Mouse (Mus musculus): ENCODE data around the gene Alox12. TPM values are rescaled to one million over a fixed set of nuclear protein-coding genes. Genes with fewer than 3 reads are reported as not detected.

Gene Alox12
- polyA plus RNA-seq, 1 experiment from 2014 or later, result 5.8 TPM

DNA sequence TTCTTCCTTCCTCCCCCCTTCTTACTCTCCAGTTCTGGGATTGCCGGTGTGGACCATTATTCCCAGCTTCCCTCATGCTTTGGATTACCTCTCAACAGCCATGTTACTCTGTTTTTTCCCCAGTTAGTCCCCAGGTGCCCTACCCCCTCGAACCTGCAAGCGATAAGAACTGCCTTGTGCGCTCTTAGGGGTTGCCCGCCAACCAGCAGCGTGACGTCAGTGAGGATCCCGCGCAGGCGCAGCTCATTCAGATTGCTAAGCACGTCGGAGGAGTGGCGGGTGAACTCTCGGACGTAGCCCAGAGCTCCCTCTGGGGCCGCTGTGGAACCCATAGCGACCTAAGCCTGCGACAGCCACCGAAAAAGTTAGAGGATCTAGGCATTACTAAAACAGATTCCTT, 26.3 kb downstream of the Alox12 start:
- ATAC-seq (ENCODE audit: low read depth) (no peak), DNase-seq (ENCODE audit: low spot score) (peak; percentile 78)
- Histone ChIP-seq H3K4me3 (ENCODE audit: low read depth, low read length) (peak overlapping the region; percentile 29), H3K27ac (replicated peaks; ENCODE audit: low read depth, low read length) (no peak overlapping the region; the same call in 1 of the 2 replicates), H3K9me3 (ENCODE audit: control insufficient read depth, low read length) (no peaks in the 10 kb centered on the region), H3K36me3 (ENCODE audit: control insufficient read depth, insufficient read depth, low read length) (no peaks in the 10 kb centered on the region), H3K4me1 (ENCODE audit: control insufficient read depth, insufficient read depth, low read length) (peaks cover 12% of the 10 kb centered on the region), H3K27me3 (replicated peaks; ENCODE audit: control insufficient read depth, insufficient read depth, low read length) (peaks cover 70% of the 10 kb centered on the region), H3K9ac (ENCODE audit: low read depth, low read length) (peak overlapping the region; percentile 45; the same call in 1 of the 2 replicates), H3K4me2 (ENCODE audit: low read depth, low read length) (peak overlapping the region; percentile 49)
- WGBS, result 2% methylated on average over 19 of the region's 19 CpGs

GRCm38 (mm10) chr11:70227661-70228245, 27.4 kb downstream of the Alox12 start:
- Histone ChIP-seq H3K4me2 (ENCODE audit: low read depth, low read length) (peak overlapping the region; percentile 49; the same call in 1 of the 2 replicates), H3K4me3 (ENCODE audit: low read depth, low read length) (peak overlapping the region; percentile 29), H3K27ac (replicated peaks; ENCODE audit: low read depth, low read length) (no peak overlapping the region), H3K36me3 (ENCODE audit: control insufficient read depth, insufficient read depth, low read length) (no peaks in the 10 kb centered on the region), H3K9me3 (ENCODE audit: control insufficient read depth, low read length) (no peaks in the 10 kb centered on the region), H3K4me1 (ENCODE audit: control insufficient read depth, insufficient read depth, low read length) (peaks cover 4% of the 10 kb centered on the region; the same call in 1 of the 2 replicates), H3K9ac (ENCODE audit: low read depth, low read length) (no peak overlapping the region), H3K27me3 (replicated peaks; ENCODE audit: control insufficient read depth, insufficient read depth, low read length) (peaks cover 71% of the 10 kb centered on the region)
- WGBS, result 89% methylated on average over 4 of the region's 4 CpGs
- DNase-seq (ENCODE audit: low spot score) (no peak), ATAC-seq (ENCODE audit: low read depth) (no peak)

DNA sequence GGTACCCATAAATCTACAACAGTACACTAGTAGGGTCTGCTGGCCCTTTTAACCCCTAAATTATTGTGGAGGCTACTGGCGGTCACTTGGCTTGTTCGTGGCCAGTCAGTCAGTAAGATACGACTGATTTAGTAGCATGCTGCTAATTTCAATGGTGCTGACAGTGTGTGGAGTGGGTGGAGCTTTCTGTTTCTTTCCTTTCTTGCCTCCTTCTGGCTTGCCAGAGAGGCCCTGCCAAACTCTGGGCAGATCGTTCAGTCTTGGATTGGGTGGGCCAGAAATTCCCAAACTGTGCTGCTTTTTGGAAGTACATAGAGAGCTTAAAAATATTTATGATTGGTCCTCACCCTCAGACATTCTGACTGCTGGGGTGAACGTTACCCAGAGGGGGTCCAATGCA, 28.0 kb downstream of the Alox12 start:
- WGBS, result 39% methylated on average over 5 of the region's 5 CpGs
- H3K36me3 ChIP-seq (ENCODE audit: control insufficient read depth, insufficient read depth, low read length), result no peaks in the 10 kb centered on the region
- DNase-seq (ENCODE audit: low spot score), result no peak
- peak overlapping the region; percentile 38; the same call in 1 of the 2 replicates for H3K9ac ChIP-seq (ENCODE audit: low read depth, low read length)
- H3K27me3 ChIP-seq (replicated peaks; ENCODE audit: control insufficient read depth, insufficient read depth, low read length), result peaks cover 71% of the 10 kb centered on the region
- no peaks in the 10 kb centered on the region for H3K4me1 ChIP-seq (ENCODE audit: control insufficient read depth, insufficient read depth, low read length)
- H3K4me3 ChIP-seq (ENCODE audit: low read depth, low read length), result peak overlapping the region; percentile 29
- H3K27ac ChIP-seq (replicated peaks; ENCODE audit: low read depth, low read length), result no peak overlapping the region
- ATAC-seq (ENCODE audit: low read depth), result no peak
- peak overlapping the region; percentile 49 for H3K4me2 ChIP-seq (ENCODE audit: low read depth, low read length)
- H3K9me3 ChIP-seq (ENCODE audit: control insufficient read depth, low read length), result no peaks in the 10 kb centered on the region

- Histone ChIP-seq H3K9ac (ENCODE audit: low read depth, low read length) (peak overlapping the region; percentile 38), H3K9me3 (ENCODE audit: control insufficient read depth, low read length) (no peaks in the 10 kb centered on the region), H3K4me1 (ENCODE audit: control insufficient read depth, insufficient read depth, low read length) (no peaks in the 10 kb centered on the region), H3K4me3 (ENCODE audit: low read depth, low read length) (peak overlapping the region; percentile 26), H3K4me2 (ENCODE audit: low read depth, low read length) (peak overlapping the region; percentile 49), H3K27me3 (replicated peaks; ENCODE audit: control insufficient read depth, insufficient read depth, low read length) (peaks cover 71% of the 10 kb centered on the region), H3K27ac (replicated peaks; ENCODE audit: low read depth, low read length) (no peak overlapping the region), H3K36me3 (ENCODE audit: control insufficient read depth, insufficient read depth, low read length) (no peaks in the 10 kb centered on the region)
- 9% methylated on average over 18 of the region's 18 CpGs for WGBS
- no peak for DNase-seq (ENCODE audit: low spot score)
- 0 out of 2 replicates have a peak, but pooled peaks have one; percentile 5 for ATAC-seq (ENCODE audit: low read depth)
Observed at GRCm38 (mm10) chr11:70226602-70226890, 28.6 kb downstream of the Alox12 start.

DNA sequence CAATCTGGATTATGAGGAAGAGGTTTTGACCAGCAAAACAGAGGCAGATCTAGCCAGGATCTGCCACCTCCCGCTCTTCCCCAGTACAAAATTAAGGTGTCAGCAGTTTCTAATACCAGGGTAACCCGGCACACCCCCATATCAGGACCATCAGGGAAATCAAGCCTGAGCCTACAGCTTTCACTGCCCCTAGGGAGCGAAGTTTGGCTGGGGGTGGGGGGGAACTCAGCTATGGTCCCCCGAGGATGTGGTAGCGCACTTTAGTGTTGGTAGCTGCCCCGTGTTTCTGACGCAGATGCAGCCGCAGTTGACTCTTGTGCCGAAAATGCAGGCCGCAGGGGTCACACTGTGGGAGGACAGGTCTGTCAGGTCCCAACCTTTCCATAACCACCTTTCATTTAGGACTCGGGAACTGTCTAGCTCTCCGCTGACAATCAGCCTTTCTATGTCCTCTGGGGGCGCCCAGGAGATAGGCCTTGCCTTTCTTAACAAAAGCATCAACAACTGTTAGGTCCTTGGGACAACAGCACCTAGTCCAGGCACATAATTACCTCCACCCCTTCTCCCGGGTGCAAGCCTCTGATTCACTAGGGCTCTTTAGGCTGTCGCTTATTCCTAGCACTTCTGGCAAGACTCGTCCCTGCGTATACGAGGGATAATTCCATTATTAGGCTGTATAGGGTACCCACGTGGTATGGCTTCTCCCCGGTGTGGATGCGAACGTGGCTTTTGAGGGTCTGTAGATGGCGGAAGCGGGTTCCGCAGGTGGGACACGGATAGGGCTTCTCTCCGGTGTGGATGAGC, 29.2 kb downstream of the Alox12 start:
- no peaks in the 10 kb centered on the region for H3K36me3 ChIP-seq (ENCODE audit: control insufficient read depth, insufficient read depth, low read length)
- peaks cover 70% of the 10 kb centered on the region for H3K27me3 ChIP-seq (replicated peaks; ENCODE audit: control insufficient read depth, insufficient read depth, low read length)
- 19% methylated on average over 27 of the region's 27 CpGs for WGBS
- DNase-seq (ENCODE audit: low spot score) (no peak), ATAC-seq (ENCODE audit: low read depth) (no peak; the same call in 1 of the 2 replicates)
- H3K9me3 ChIP-seq (ENCODE audit: control insufficient read depth, low read length), result no peaks in the 10 kb centered on the region
- peak overlapping the region; percentile 49 for H3K4me2 ChIP-seq (ENCODE audit: low read depth, low read length)
- no peaks in the 10 kb centered on the region for H3K4me1 ChIP-seq (ENCODE audit: control insufficient read depth, insufficient read depth, low read length)
- peak overlapping the region; percentile 26 for H3K4me3 ChIP-seq (ENCODE audit: low read depth, low read length)
- no peak overlapping the region for H3K27ac ChIP-seq (replicated peaks; ENCODE audit: low read depth, low read length)
- H3K9ac ChIP-seq (ENCODE audit: low read depth, low read length), result peak overlapping the region; percentile 38

- H3K4me3 ChIP-seq (ENCODE audit: low read depth, low read length), result no peak overlapping the region
- H3K9me3 ChIP-seq (ENCODE audit: control insufficient read depth, low read length), result no peaks in the 10 kb centered on the region
- no peak overlapping the region; the same call in 1 of the 2 replicates for H3K4me2 ChIP-seq (ENCODE audit: low read depth, low read length)
- ATAC-seq (ENCODE audit: low read depth), result no peak
- H3K27ac ChIP-seq (replicated peaks; ENCODE audit: low read depth, low read length), result no peak overlapping the region; the same call in 1 of the 2 replicates
- no peaks in the 10 kb centered on the region; the same call in 1 of the 2 replicates for H3K4me1 ChIP-seq (ENCODE audit: control insufficient read depth, insufficient read depth, low read length)
- 86% methylated on average over 9 of the region's 9 CpGs for WGBS
- DNase-seq (ENCODE audit: low spot score), result no peak
- no peak overlapping the region for H3K9ac ChIP-seq (ENCODE audit: low read depth, low read length)
- H3K36me3 ChIP-seq (ENCODE audit: control insufficient read depth, insufficient read depth, low read length), result no peaks in the 10 kb centered on the region
- peaks cover 50% of the 10 kb centered on the region for H3K27me3 ChIP-seq (replicated peaks; ENCODE audit: control insufficient read depth, insufficient read depth, low read length)
Observed at GRCm38 (mm10) chr11:70223724-70224123, 31.4 kb downstream of the Alox12 start.

DNA sequence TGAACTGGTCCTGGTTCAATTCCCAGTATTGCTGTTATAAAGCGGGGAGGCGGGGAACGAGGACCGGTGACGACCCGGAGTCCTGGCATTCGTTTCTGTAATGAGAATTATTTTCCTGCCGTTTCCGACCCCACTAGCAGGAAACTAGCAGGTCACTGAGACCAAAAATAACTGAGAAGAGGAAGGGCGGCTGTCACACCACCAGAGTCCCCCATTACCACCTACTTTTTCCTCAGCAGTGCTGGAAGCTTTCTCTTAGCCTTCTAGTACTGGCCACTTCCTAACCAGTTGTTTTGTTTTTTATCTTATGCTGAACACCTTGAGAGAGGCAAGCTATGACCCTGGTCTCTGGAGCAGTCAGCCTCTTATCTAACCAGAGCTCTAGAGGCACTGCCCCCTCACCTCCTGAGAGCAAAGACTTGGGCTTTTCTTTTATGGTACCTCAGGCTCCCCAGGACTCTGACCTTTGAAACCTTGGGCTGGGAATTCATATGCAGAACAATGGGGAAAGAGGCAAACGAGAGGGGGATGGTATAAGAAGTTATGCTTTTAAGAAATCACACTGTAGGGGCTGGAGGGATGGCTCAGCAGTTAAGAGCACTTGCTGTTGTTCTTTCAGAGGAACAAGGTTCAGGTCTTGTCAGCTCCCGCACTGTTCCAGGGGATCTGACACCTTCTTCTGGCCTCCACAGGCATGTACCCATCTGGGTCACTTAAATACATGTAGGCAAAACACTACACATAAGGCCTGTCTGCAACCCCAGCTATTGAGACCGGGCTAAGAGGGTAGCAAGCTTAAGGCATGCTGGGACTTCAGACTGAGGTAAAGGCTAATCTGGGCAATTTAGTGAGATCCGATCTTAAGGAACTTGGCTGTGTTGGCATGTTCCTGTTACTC, 33.3 kb downstream of the Alox12 start:
- 7% methylated on average over 14 of the region's 14 CpGs for WGBS
- Histone ChIP-seq H3K4me3 (ENCODE audit: low read depth, low read length) (peak overlapping the region; percentile 53), H3K27ac (replicated peaks; ENCODE audit: low read depth, low read length) (peak overlapping the region; percentile 71), H3K4me1 (ENCODE audit: control insufficient read depth, insufficient read depth, low read length) (no peaks in the 10 kb centered on the region; the same call in 1 of the 2 replicates), H3K27me3 (replicated peaks; ENCODE audit: control insufficient read depth, insufficient read depth, low read length) (peaks cover 39% of the 10 kb centered on the region), H3K4me2 (ENCODE audit: low read depth, low read length) (peak overlapping the region; percentile 94), H3K9me3 (ENCODE audit: control insufficient read depth, low read length) (no peaks in the 10 kb centered on the region), H3K36me3 (ENCODE audit: control insufficient read depth, insufficient read depth, low read length) (0 out of 2 replicates have a peak, but pooled peaks cover 3% of the 10 kb centered on the region), H3K9ac (ENCODE audit: low read depth, low read length) (peak overlapping the region; percentile 57)
- ATAC-seq (ENCODE audit: low read depth) (no peak), DNase-seq (ENCODE audit: low spot score) (no peak)

All from embryonic facial prominence, embryonic 14.5 days (tissue).